10 mouse cellular contexts compared by ENCODE assay signal in the genomic region with DNA sequence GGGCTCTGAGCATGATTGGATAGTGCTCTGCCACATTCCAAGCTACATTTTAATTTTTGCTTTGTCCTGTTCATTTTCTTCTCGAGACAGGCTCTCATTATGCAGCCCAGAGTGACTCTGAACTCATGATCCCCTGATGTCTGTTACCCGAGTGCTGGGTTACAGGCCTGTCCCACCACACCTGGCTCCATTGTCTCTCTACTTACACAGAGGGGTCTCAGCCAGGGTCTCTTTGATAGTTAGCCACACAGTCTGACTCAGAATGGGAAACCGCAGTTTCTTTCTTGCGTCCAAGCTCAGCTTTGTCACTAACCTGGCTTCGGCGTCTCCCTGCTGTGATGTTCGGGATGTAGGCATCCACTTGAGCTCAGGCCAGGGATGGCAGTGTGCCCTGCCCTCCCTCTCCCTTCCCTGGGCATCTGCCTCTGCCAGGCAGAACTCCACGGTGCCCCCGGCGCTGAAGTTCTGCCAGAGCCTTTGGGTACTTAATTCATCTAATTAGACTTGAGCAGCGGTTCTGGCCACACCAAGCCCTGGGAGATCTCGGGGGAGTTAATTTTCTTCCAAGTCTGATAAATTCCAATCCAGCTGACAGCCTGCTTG. TPM values are rescaled to one million over a fixed set of nuclear protein-coding genes. Genes with fewer than 3 reads are reported as not detected.
DNase-seq lines count a peak whose midpoint lies in the region; ATAC-seq lines count a peak whose summit lies in the region.
"Had no signal": no experiment of that assay in that cellular context is flagged by ENCODE, and none has a peak within 500 bp of the region (broad histone marks: within the 10 kb centered on the region; RNA-seq: fewer than 3 reads in every experiment).

No protein-coding gene starts in this region.

- ATAC-seq in hindbrain, embryonic 11.5 days (ENCODE audit: low FRiP score) = no peak
- ATAC-seq in forebrain, embryonic 12.5 days (ENCODE audit: low FRiP score) = no peak
- no peak for ATAC-seq in erythroblast, adult 5-6 weeks (replicated peaks; ENCODE audit: low FRiP score, poor library complexity, severe bottlenecking)

- H3K4me2 ChIP-seq in hindbrain, embryonic 11.5 days (replicated peaks; ENCODE audit: low read depth, low read length) = no peak overlapping the region
- no peak overlapping the region for H3K4me2 ChIP-seq in forebrain, embryonic 12.5 days

- peaks cover 42% of the 10 kb centered on the region for H3K4me1 ChIP-seq in hindbrain, embryonic 10.5 days (replicated peaks)
- H3K4me1 ChIP-seq in hindbrain, embryonic 11.5 days (replicated peaks; ENCODE audit: control insufficient read depth, insufficient read depth, low read length) = no peaks in the 10 kb centered on the region; the same call in 1 of the 2 replicates
- H3K4me1 ChIP-seq in forebrain, embryonic 12.5 days = peaks cover 31% of the 10 kb centered on the region

- WGBS in hindbrain, embryonic 10.5 days = 67% methylated on average over 12 of the region's 12 CpGs
- 67% methylated on average over 12 of the region's 12 CpGs for WGBS in hindbrain, embryonic 11.5 days
- 35% methylated on average over 12 of the region's 12 CpGs for WGBS in forebrain, embryonic 12.5 days

- H3K27ac ChIP-seq in hindbrain, embryonic 10.5 days = peak overlapping the region; percentile 57; the same call in 1 of the 2 replicates
- no peak overlapping the region for H3K27ac ChIP-seq in hindbrain, embryonic 11.5 days (ENCODE audit: low read depth, low read length)
- peak overlapping the region; percentile 73 for H3K27ac ChIP-seq in forebrain, embryonic 12.5 days

- DNase-seq in hindbrain, embryonic 10.5 days (ENCODE audit: low spot score) = no peak
- no peak for DNase-seq in hindbrain, embryonic 11.5 days (ENCODE audit: low spot score)
- DNase-seq in layer of hippocampus, postnatal 14 days (ENCODE audit: low spot score in 2 of 2) = peak; percentile 65 to 86
- DNase-seq in right cerebral cortex, postnatal 14 days = peak; percentile 37
- DNase-seq in lung, adult 18-20 months = no peak
- DNase-seq: gastrocnemius, postnatal 10 days had no signal

- H3K9ac ChIP-seq in hindbrain, embryonic 11.5 days (ENCODE audit: low read depth, low read length) = no peak overlapping the region
- H3K9ac ChIP-seq in forebrain, embryonic 12.5 days = no peak overlapping the region

- no peaks in the 10 kb centered on the region for H3K9me3 ChIP-seq in hindbrain, embryonic 10.5 days
- no peaks in the 10 kb centered on the region for H3K9me3 ChIP-seq in hindbrain, embryonic 11.5 days (ENCODE audit: control insufficient read depth, low read length)
- no peaks in the 10 kb centered on the region for H3K9me3 ChIP-seq in forebrain, embryonic 12.5 days
- H3K9me3 ChIP-seq: G1E had no signal

- no peak overlapping the region for H3K4me3 ChIP-seq in hindbrain, embryonic 10.5 days
- H3K4me3 ChIP-seq in hindbrain, embryonic 11.5 days (ENCODE audit: low read depth, low read length) = no peak overlapping the region
- H3K4me3 ChIP-seq in forebrain, embryonic 12.5 days (replicated peaks) = no peak overlapping the region
- H3K4me3 ChIP-seq: megakaryocyte, embryonic 14.5 days had no signal

- H3K27me3 ChIP-seq in hindbrain, embryonic 10.5 days (ENCODE audit: insufficient read depth, poor library complexity, severe bottlenecking) = peaks cover 24% of the 10 kb centered on the region
- no peaks in the 10 kb centered on the region for H3K27me3 ChIP-seq in hindbrain, embryonic 11.5 days (ENCODE audit: control insufficient read depth, insufficient read depth, low read length)
- peaks cover 9% of the 10 kb centered on the region for H3K27me3 ChIP-seq in forebrain, embryonic 12.5 days

- no peaks in the 10 kb centered on the region for H3K36me3 ChIP-seq in hindbrain, embryonic 10.5 days
- H3K36me3 ChIP-seq in hindbrain, embryonic 11.5 days (ENCODE audit: control insufficient read depth, insufficient read depth, low read length) = no peaks in the 10 kb centered on the region
- H3K36me3 ChIP-seq in forebrain, embryonic 12.5 days (replicated peaks) = no peaks in the 10 kb centered on the region
- H3K36me3 ChIP-seq: G1E had no signal

RNA-seq across cellular contexts. Expression of a gene that starts 20.6 kb away (rescaled TPM):
- polyA plus RNA-seq in hindbrain, embryonic 10.5 days (2016; fragmentation: Nextera tagmentation; extraction: Ambion mirVana) = 9.8 and 12.1 TPM in 2 replicates
- polyA plus RNA-seq in hindbrain, embryonic 11.5 days (2014; fragmentation: Nextera tagmentation; extraction: Ambion mirVana) = 6.6 and 7.2 TPM in 2 replicates
- polyA plus RNA-seq in forebrain, embryonic 12.5 days (2016; fragmentation: Nextera tagmentation; extraction: Ambion mirVana) = 23.1 and 27.7 TPM in 2 replicates
- total RNA-seq in layer of hippocampus, postnatal 14 days (2021) = 10 to 100 TPM; 11.0 to 12.3 TPM
- total RNA-seq in erythroblast, adult 5-6 weeks (2015; ENCODE audit: low replicate concordance) = not detected in 2 replicates
- total RNA-seq in erythroblast, adult 5-6 weeks (2017; ENCODE audit: low replicate concordance) = not detected in 2 replicates
- total RNA-seq: G1E had no signal

Comparison
In these comparisons a context has a peak if more than half of its experiments do, and no peak if none do; other contexts are left out.
1. DNase-seq: peak in layer of hippocampus, postnatal 14 days (2 of 2) and right cerebral cortex, postnatal 14 days (single experiment); none in hindbrain, embryonic 10.5 days (single experiment), hindbrain, embryonic 11.5 days (single experiment) and lung, adult 18-20 months (0 of 2).